Mouse (Mus musculus): ENCODE results near the gene Camkmt. TPM values are rescaled to one million over a fixed set of nuclear protein-coding genes. Genes with fewer than 3 reads are reported as not detected.

Gene Camkmt
- total and polyA plus RNA-seq, 3 experiments = 1.6 to 5.9 TPM; not detected in 1

DNA sequence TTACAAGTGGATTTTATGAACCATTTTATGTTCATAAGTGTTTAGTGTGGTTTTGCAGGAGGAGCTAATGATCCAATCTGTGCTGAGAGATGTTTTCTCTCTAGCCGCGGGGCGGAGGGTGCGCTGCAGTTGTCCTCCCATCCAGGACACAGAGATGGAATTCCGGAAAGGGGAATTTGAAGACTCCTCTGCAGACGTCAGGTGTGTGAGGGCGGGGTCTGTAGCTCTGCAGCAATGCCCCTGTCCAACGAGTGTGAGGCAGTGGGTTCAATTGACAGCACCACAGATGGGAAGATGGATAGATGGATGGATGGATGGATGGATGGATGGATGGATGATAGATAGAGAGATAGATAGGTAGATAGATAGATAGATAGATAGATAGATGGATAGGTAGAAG, 70.4 kb downstream of the Camkmt start:
- Histone ChIP-seq H3K79me2 (ENCODE audit: control insufficient read depth, insufficient read depth, low read length, poor library complexity) (no peaks in the 10 kb centered on the region), H3K4me3 (ENCODE audit: control insufficient read depth in 1 of 2, insufficient read depth in 1 of 2, low read depth in 2 of 2, low read length in 2 of 2) (no peak overlapping the region), H3K36me3 (ENCODE audit: control insufficient read depth in 1 of 2, insufficient read depth in 2 of 2, low read length in 2 of 2) (no peaks in the 10 kb centered on the region), H3K27ac (ENCODE audit: control insufficient read depth, low read depth, low read length) (no peak overlapping the region), H3K9ac (ENCODE audit: control insufficient read depth, low read depth, low read length, poor library complexity, severe bottlenecking) (no peak overlapping the region), H3K4me1 (ENCODE audit: control insufficient read depth in 1 of 2, insufficient read depth in 2 of 2, low read length in 2 of 2) (no peaks in the 10 kb centered on the region), H3K9me3 (replicated peaks; ENCODE audit: insufficient read depth, low read length) (no peaks in the 10 kb centered on the region), H3K27me3 (ENCODE audit: control insufficient read depth in 1 of 2, insufficient read depth in 2 of 2, low read length in 2 of 2) (no peaks in the 10 kb centered on the region)
- TF ChIP-seq CHD1 (IDR thresholded peaks at IDR 0.05; ENCODE audit: low read depth, low read length) (no peak), USF2 (IDR thresholded peaks at IDR 0.05; ENCODE audit: borderline replicate concordance in 1 of 2, insufficient read depth in 1 of 2, low read depth in 1 of 2, low read length in 2 of 2) (no peak), CHD2 (IDR thresholded peaks at IDR 0.05; ENCODE audit: low read length) (no peak)
- DNase-seq (ENCODE audit: low read depth, low spot score) = no peak

DNA sequence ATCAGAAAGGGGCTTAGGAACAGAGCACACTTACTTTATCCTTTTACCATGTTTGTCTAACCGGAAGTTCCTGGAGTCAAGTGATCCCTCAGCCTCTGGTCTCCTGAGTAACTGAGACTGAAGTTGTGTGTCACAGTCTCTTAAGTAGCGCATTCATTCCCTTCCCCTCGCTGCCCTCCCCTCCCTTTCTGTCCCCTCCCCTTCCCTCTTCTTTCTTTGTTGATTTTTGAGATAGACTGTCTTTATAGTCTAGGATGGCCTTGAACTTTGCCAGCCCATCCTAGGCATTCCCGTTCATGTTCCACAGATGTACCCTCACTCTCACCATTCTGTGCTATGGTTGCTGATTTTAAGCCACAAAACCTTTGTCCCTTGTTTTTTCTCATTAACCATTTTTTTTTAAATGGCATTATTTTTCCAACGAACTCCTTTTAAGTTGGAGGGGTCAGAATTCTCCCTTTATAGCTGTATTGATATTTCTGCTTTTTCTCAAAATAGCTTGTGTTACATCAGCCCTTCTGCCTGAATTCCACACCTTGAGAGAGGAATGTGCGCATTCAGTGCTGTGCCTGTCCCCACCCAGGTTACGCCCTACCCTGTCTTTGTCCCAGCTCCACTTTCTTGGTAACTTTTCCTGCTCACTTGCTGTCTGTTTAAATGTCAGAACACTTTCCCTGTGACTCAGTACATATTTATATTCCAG, 72.4 kb downstream of the Camkmt start:
- no peak for DNase-seq (ENCODE audit: low read depth, low spot score)
- Histone ChIP-seq H3K4me3 (ENCODE audit: control insufficient read depth in 1 of 2, insufficient read depth in 1 of 2, low read depth in 2 of 2, low read length in 2 of 2) (no peak overlapping the region), H3K36me3 (ENCODE audit: control insufficient read depth in 1 of 2, insufficient read depth in 2 of 2, low read length in 2 of 2) (no peaks in the 10 kb centered on the region), H3K27me3 (ENCODE audit: control insufficient read depth in 1 of 2, insufficient read depth in 2 of 2, low read length in 2 of 2) (no peaks in the 10 kb centered on the region), H3K9me3 (replicated peaks; ENCODE audit: insufficient read depth, low read length) (no peaks in the 10 kb centered on the region), H3K9ac (ENCODE audit: control insufficient read depth, low read depth, low read length, poor library complexity, severe bottlenecking) (no peak overlapping the region), H3K79me2 (ENCODE audit: control insufficient read depth, insufficient read depth, low read length, poor library complexity) (no peaks in the 10 kb centered on the region), H3K27ac (ENCODE audit: control insufficient read depth, low read depth, low read length) (no peak overlapping the region), H3K4me1 (ENCODE audit: control insufficient read depth in 1 of 2, insufficient read depth in 2 of 2, low read length in 2 of 2) (no peaks in the 10 kb centered on the region)
- TF ChIP-seq ZC3H11A (IDR thresholded peaks at IDR 0.05; ENCODE audit: low read depth, low read length) (no peak), E2F4 (IDR thresholded peaks at IDR 0.05; ENCODE audit: borderline replicate concordance, low read depth, low read length) (no peak), JUND (IDR thresholded peaks at IDR 0.05; ENCODE audit: low read depth, low read length) (no peak), GATA1 (IDR thresholded peaks at IDR 0.05; ENCODE audit: low read depth, low read length) (no peak), EP300 (IDR thresholded peaks at IDR 0.05; ENCODE audit: low read depth in 1 of 2, low read length in 2 of 2) (no peak), RAD21 (IDR thresholded peaks at IDR 0.05; ENCODE audit: low read depth, low read length) (no peak)

GRCm38 (mm10) chr17:85163272-85163610, 72.9 kb downstream of the Camkmt start:
- no peaks in the 10 kb centered on the region for H3K36me3 ChIP-seq (ENCODE audit: control insufficient read depth in 1 of 2, insufficient read depth in 2 of 2, low read length in 2 of 2)
- H3K79me2 ChIP-seq (ENCODE audit: control insufficient read depth, insufficient read depth, low read length, poor library complexity) = no peaks in the 10 kb centered on the region
- no peak for DNase-seq (ENCODE audit: low read depth, low spot score)
- H3K9me3 ChIP-seq (replicated peaks; ENCODE audit: insufficient read depth, low read length) = no peaks in the 10 kb centered on the region
- H3K4me1 ChIP-seq (ENCODE audit: control insufficient read depth in 1 of 2, insufficient read depth in 2 of 2, low read length in 2 of 2) = no peaks in the 10 kb centered on the region
- TF ChIP-seq ETS1 (IDR thresholded peaks at IDR 0.05; ENCODE audit: low read depth, low read length) (no peak), GATA1 (IDR thresholded peaks at IDR 0.05; ENCODE audit: low read depth, low read length) (no peak), SIN3A (IDR thresholded peaks at IDR 0.05; ENCODE audit: low read length) (no peak), RAD21 (IDR thresholded peaks at IDR 0.05; ENCODE audit: low read depth, low read length) (no peak), POLR2AphosphoS5 (IDR thresholded peaks at IDR 0.05; ENCODE audit: borderline replicate concordance, low read depth, low read length) (no peak), CTCF (IDR thresholded peaks at IDR 0.05 in 2 of 3, conservative IDR thresholded peaks at IDR 0.05 in 1 of 3; ENCODE audit: control insufficient read depth in 1 of 3, insufficient read depth in 1 of 3, low read depth in 2 of 3, low read length in 3 of 3, poor library complexity in 1 of 3, severe bottlenecking in 1 of 3) (no peak), UBTF (IDR thresholded peaks at IDR 0.05; ENCODE audit: borderline replicate concordance, insufficient read depth, low read depth, low read length) (no peak), MYC (IDR thresholded peaks at IDR 0.05; ENCODE audit: low read depth, low read length) (no peak), JUND (IDR thresholded peaks at IDR 0.05; ENCODE audit: low read depth, low read length) (no peak), ZKSCAN1 (IDR thresholded peaks at IDR 0.05; ENCODE audit: low read depth, low read length) (no peak)
- H3K27ac ChIP-seq (ENCODE audit: control insufficient read depth, low read depth, low read length) = no peak overlapping the region
- H3K4me3 ChIP-seq (ENCODE audit: control insufficient read depth in 1 of 2, insufficient read depth in 1 of 2, low read depth in 2 of 2, low read length in 2 of 2) = no peak overlapping the region
- H3K27me3 ChIP-seq (ENCODE audit: control insufficient read depth in 1 of 2, insufficient read depth in 2 of 2, low read length in 2 of 2) = no peaks in the 10 kb centered on the region
- no peak overlapping the region for H3K9ac ChIP-seq (ENCODE audit: control insufficient read depth, low read depth, low read length, poor library complexity, severe bottlenecking)
